Mouse (Mus musculus): ENCODE data around the gene Oaf. TPM values are rescaled to one million over a fixed set of nuclear protein-coding genes. Genes with fewer than 3 reads are reported as not detected.

Oaf gene
- polyA plus RNA-seq, 1 experiment: 13.1 TPM

- no peak for DNase-seq (ENCODE audit: low read depth)
- no peak for TF ChIP-seq POLR2A (IDR thresholded peaks at IDR 0.05; ENCODE audit: borderline replicate concordance, extremely low read depth, insufficient read depth, insufficient read length, poor library complexity, severe bottlenecking)
- TF ChIP-seq CTCF (IDR thresholded peaks at IDR 0.05; ENCODE audit: borderline replicate concordance, extremely low read depth, insufficient read depth, insufficient read length): no peak
These were observed 6.7 kb downstream of the Oaf start for GRCm38 (mm10) chr9:43233044-43233443.

GRCm38 (mm10) chr9:43232286-43232685 is 7.4 kb downstream of the Oaf start:
- no peak for TF ChIP-seq POLR2A (IDR thresholded peaks at IDR 0.05; ENCODE audit: borderline replicate concordance, extremely low read depth, insufficient read depth, insufficient read length, poor library complexity, severe bottlenecking)
- no peak for DNase-seq (ENCODE audit: low read depth)

GRCm38 (mm10) chr9:43231805-43232204 is 7.9 kb downstream of the Oaf start:
- peak; percentile 24 for DNase-seq (ENCODE audit: low read depth)
- TF ChIP-seq CTCF (IDR thresholded peaks at IDR 0.05; ENCODE audit: borderline replicate concordance, extremely low read depth, insufficient read depth, insufficient read length): no peak
- no peak for TF ChIP-seq POLR2A (IDR thresholded peaks at IDR 0.05; ENCODE audit: borderline replicate concordance, extremely low read depth, insufficient read depth, insufficient read length, poor library complexity, severe bottlenecking)

GRCm38 (mm10) chr9:43230886-43231285 is 8.8 kb downstream of the Oaf start:
- DNase-seq (ENCODE audit: low read depth): no peak
- no peak for TF ChIP-seq CTCF (IDR thresholded peaks at IDR 0.05; ENCODE audit: borderline replicate concordance, extremely low read depth, insufficient read depth, insufficient read length)
- TF ChIP-seq POLR2A (IDR thresholded peaks at IDR 0.05; ENCODE audit: borderline replicate concordance, extremely low read depth, insufficient read depth, insufficient read length, poor library complexity, severe bottlenecking): no peak

- DNase-seq (ENCODE audit: low read depth): no peak
- TF ChIP-seq CTCF (IDR thresholded peaks at IDR 0.05; ENCODE audit: borderline replicate concordance, extremely low read depth, insufficient read depth, insufficient read length) (no peak), POLR2A (IDR thresholded peaks at IDR 0.05; ENCODE audit: borderline replicate concordance, extremely low read depth, insufficient read depth, insufficient read length, poor library complexity, severe bottlenecking) (no peak)
These were observed 9.7 kb downstream of the Oaf start for GRCm38 (mm10) chr9:43229962-43230361.

- TF ChIP-seq POLR2A (IDR thresholded peaks at IDR 0.05; ENCODE audit: borderline replicate concordance, extremely low read depth, insufficient read depth, insufficient read length, poor library complexity, severe bottlenecking) (no peak), CTCF (IDR thresholded peaks at IDR 0.05; ENCODE audit: borderline replicate concordance, extremely low read depth, insufficient read depth, insufficient read length) (no peak)
- DNase-seq (ENCODE audit: low read depth): no peak
These were observed 10.3 kb downstream of the Oaf start for GRCm38 (mm10) chr9:43229398-43229895.

GRCm38 (mm10) chr9:43228745-43229144 is 11.0 kb downstream of the Oaf start:
- DNase-seq (ENCODE audit: low read depth): no peak
- no peak for TF ChIP-seq POLR2A (IDR thresholded peaks at IDR 0.05; ENCODE audit: borderline replicate concordance, extremely low read depth, insufficient read depth, insufficient read length, poor library complexity, severe bottlenecking)
- TF ChIP-seq CTCF (IDR thresholded peaks at IDR 0.05; ENCODE audit: borderline replicate concordance, extremely low read depth, insufficient read depth, insufficient read length): no peak

GRCm38 (mm10) chr9:43227626-43228025 is 12.1 kb downstream of the Oaf start:
- no peak for TF ChIP-seq POLR2A (IDR thresholded peaks at IDR 0.05; ENCODE audit: borderline replicate concordance, extremely low read depth, insufficient read depth, insufficient read length, poor library complexity, severe bottlenecking)
- TF ChIP-seq CTCF (IDR thresholded peaks at IDR 0.05; ENCODE audit: borderline replicate concordance, extremely low read depth, insufficient read depth, insufficient read length): no peak
- DNase-seq (ENCODE audit: low read depth): no peak

GRCm38 (mm10) chr9:43226573-43227160 is 13.0 kb downstream of the Oaf start:
- no peak for DNase-seq (ENCODE audit: low read depth)
- TF ChIP-seq POLR2A (IDR thresholded peaks at IDR 0.05; ENCODE audit: borderline replicate concordance, extremely low read depth, insufficient read depth, insufficient read length, poor library complexity, severe bottlenecking): no peak
- no peak for TF ChIP-seq CTCF (IDR thresholded peaks at IDR 0.05; ENCODE audit: borderline replicate concordance, extremely low read depth, insufficient read depth, insufficient read length)

- no peak for DNase-seq (ENCODE audit: low read depth)
- no peak for TF ChIP-seq CTCF (IDR thresholded peaks at IDR 0.05; ENCODE audit: borderline replicate concordance, extremely low read depth, insufficient read depth, insufficient read length)
- TF ChIP-seq POLR2A (IDR thresholded peaks at IDR 0.05; ENCODE audit: borderline replicate concordance, extremely low read depth, insufficient read depth, insufficient read length, poor library complexity, severe bottlenecking): no peak
These were observed 14.2 kb downstream of the Oaf start for GRCm38 (mm10) chr9:43225481-43225880.

- DNase-seq (ENCODE audit: low read depth): no peak
- no peak for TF ChIP-seq POLR2A (IDR thresholded peaks at IDR 0.05; ENCODE audit: borderline replicate concordance, extremely low read depth, insufficient read depth, insufficient read length, poor library complexity, severe bottlenecking)
- no peak for TF ChIP-seq CTCF (IDR thresholded peaks at IDR 0.05; ENCODE audit: borderline replicate concordance, extremely low read depth, insufficient read depth, insufficient read length)
These were observed 14.8 kb downstream of the Oaf start for GRCm38 (mm10) chr9:43224771-43225355.

- TF ChIP-seq CTCF (IDR thresholded peaks at IDR 0.05; ENCODE audit: borderline replicate concordance, extremely low read depth, insufficient read depth, insufficient read length): peak; percentile 30; the same call in 1 of the 2 replicates
- no peak for TF ChIP-seq POLR2A (IDR thresholded peaks at IDR 0.05; ENCODE audit: borderline replicate concordance, extremely low read depth, insufficient read depth, insufficient read length, poor library complexity, severe bottlenecking)
- DNase-seq (ENCODE audit: low read depth): peak; percentile 20
These were observed 17.3 kb downstream of the Oaf start for GRCm38 (mm10) chr9:43222429-43222715.
